Mouse (Mus musculus): Measurements from ENCODE around the gene Asb14.
"Not testable (repeated sequence)": the region's sequence is repeated elsewhere in the genome, so short reads cannot be mapped to it uniquely, and the experiment has no call there.

Gene Asb14

DNA sequence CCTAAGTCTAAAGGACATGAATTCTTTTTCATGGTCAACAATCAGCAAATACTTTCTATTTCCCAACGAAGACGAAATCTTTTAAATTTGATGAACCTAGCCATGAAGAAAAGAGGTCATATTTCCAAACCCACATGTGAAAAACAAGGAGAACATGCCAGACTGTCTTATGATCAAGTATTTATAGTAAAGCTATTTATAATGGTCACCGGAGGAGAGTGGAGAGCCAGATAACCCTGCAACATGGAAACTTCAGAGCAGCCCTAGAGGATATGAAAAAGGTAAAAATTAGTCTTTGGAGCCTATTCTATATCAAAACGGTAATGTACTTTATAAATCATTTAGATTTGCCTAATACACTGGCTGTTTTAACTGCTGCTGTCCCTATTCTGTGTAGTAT lies at the start of gene Asb14:
Gene Asb14 (plus strand): TSS at position 166 of the 400 bp plus-strand sequence.
- DNase-seq (ENCODE audit: low spot score): no peak

DNA sequence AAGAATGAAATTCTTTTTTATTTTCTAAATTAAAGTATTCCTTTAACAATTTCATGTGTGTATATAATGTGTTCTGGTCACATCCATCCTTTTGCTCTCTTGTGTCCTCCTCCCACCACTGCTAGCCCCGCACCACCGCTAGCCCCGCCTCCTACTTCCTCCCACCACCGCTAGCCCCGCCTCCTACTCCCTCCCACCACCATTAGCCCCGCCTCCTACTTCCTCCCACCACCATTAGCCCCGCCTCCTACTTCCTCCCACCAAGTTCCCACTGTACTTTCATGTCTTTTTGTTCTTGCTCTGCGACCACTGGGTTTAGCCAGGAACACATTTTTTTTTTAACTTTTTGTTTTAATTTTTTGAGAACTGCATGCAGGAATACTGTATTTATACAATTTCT lies 41.3 kb upstream of the Asb14 start:
- DNase-seq (ENCODE audit: low spot score): no peak

DNA sequence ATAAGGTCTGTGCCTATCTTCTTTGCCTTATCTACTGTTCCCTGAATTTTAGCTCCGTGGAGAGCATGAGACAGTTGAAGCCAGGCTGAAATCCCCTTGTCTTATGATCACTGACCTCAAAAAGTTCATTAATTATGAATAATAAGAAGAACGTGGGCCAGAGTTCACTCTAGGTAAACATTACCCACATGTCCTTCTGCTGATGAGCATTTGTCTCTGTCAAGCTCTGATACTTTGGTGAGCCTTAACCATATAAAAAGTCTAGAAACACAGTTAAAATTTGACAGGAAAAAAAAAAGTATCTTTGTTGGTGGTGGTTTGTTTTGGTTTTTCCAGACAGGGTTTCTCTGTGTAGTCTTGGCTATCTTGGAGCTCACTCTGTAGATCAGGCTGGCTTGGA lies 40.3 kb upstream of the Asb14 start:
- no peak for DNase-seq (ENCODE audit: low spot score)

DNA sequence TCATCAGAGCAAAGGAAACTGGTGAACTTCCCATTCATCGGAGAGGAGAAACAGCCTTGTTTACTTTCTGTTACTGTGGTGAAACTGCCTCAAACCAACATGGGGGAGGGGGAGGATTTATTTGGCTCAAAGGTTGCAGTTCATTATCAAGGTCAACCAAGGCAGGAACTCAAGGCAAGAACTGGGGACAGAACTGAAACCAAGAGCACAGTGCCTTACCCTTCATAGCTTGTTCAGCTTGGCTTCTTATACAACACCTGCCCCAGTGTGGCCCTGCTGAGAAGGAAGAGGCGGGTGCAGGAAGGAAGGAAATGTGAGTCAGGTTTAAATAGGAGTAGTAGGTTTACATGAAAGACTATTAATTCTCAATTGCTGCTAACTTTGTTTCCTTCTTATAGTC lies 36.0 kb upstream of the Asb14 start:
- no peak for DNase-seq (ENCODE audit: low spot score)

DNA sequence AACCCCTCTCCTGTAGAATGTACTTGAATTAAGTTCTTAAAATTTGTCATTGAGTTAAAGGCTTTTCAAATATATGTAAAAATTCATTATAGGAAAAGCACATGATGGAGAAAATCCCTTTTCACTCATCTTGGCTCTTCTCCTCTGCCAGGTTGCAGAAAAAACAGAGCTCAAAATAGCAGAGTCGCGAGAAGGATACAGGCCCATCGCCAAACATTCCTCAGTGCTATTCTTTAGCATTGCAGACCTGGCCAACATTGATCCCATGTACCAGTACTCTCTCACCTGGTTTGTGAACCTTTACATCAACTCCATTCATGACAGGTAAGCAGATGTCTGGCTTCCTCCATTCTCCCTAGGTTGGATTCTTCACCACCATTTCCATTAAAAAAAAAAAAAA lies 35.3 kb upstream of the Asb14 start:
- no peak for DNase-seq (ENCODE audit: low spot score)

DNA sequence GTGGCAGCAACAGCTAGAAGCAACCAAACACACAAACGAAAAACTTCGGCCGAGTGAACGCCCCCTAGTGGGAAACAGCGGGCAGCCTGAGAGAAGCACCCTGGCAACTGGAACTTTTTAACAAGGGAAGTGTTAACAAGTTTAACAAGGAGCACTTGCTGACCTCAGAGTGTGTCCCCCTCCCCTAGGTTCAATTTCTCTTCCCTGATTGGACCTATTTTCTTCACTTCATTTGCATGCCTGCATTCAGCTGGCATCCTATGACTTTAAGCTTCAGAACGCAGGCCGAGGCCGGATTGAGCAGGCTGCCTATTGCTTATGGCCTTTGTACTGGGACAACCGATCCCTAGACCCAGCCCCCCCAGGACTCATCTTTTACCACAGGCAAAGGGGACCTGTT lies 27.0 kb upstream of the Asb14 start:
- DNase-seq (ENCODE audit: low spot score): no peak

DNA sequence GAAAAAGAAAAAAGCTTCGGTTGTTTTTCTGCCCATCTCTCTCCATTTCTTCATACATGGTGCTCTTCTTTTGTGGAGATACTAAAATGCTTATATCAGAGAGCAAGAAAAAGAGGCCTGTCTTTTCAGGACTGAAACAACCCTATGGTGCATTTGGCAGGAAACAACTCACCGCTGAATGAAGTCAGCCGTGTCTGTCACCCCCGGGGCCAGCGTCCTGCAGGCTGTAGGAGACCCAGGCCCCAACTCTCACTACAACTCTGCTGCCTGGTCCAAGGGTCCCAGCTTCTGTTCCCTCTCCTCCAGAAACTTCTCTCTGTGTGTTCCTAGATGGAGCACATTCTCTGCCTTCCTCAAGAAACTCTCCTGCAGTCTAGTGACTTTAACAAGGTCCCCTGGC lies 26.1 kb upstream of the Asb14 start:
- no peak for DNase-seq (ENCODE audit: low spot score)

DNA sequence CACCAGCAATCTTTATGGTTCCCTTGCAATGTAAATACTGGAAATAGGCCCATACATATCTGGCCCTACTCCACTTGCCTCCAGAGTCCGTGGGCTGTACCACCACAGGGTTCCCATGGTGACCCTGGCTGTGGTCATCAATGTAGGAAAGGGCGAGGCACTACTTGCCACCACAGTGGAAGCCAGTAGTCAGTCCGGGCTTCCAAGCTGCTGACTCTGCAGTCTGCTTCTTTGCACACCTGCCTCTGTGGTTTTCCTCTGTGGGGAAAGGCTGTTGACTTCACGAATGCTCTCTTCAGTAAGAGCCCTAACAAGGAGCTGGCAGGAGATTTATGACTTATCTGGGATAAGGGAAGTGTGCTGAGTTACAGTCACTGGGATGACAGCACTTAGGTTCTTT lies 15.6 kb upstream of the Asb14 start:
- DNase-seq (ENCODE audit: low spot score): no peak

DNA sequence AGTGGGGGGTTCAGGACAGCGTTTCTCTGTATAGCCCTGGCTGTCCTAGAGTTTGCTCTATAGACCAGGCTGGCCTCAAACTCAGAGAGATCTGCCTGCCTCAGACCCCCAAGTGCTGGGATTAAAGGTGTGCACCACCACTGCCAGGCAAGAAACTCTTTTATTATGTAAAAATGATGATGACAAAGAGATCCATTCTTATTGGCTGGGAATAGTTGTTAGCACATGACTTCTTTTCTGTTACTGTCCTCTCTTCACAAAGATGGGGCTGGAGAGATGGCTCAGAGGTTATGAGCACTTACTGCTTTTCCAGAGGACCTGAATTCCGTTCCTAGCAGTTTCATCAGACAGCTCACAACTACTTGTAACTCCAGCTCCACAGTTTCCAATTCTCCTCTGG lies 14.4 kb upstream of the Asb14 start:
- DNase-seq (ENCODE audit: low spot score): no peak

DNA sequence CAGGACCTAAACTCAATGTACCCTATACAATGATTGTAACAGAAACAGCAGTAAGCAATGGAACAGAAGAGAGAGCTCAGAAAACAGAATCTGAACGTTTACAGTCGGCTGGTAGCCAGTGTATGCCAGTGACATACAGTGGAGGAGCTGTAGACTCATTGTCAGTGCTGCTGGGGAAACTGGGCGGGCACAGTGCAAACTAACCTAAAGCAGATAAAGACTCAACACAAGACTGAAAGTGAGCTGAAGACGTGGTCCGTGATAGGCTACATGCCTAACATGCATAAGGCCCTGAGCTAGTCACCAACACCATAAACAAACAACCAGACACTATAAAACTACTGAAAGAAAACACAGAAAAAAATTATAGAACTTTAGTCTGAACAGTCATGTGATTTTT lies 12.7 kb upstream of the Asb14 start:
- no peak for DNase-seq (ENCODE audit: low spot score)

DNA sequence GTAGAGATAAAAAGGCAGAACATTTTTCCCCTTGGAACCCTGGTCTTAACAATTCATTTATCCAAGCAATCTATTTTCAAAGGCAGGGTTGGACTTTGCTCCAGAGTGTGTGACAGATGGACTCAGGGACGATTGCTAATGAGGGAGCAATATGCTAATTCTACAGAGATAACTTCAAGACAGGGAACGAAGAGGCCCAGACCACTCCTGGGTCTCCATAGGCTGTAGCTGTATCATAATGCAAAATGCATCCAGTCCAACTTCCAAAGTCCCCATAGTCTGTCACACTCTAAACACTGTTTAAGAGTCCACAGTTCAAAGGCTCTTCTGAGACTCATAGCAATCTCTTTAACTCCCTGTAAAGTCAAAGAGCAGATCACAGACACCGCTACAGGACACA lies 7.1 kb upstream of the Asb14 start:
- no peak for DNase-seq (ENCODE audit: low spot score)

DNA sequence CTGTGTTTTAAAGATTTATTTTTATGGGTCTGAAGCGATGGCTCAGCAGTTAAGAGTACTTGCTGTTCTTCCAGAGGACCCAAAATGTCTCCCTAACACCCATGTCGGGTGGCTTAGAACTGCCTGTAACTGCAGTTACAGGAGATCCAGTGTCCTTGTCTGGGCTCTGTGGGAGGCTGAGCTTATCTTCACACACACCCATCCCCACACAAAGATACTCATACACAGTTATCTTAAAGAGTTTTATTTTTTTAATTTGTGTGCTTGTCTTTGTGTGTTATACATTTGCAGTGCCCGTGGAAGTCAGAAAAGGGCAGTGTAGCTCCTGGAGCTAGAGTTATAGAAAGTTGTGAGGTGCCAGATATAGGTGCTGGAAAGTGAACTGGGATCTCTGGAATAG lies 3.6 kb upstream of the Asb14 start:
- no peak for DNase-seq (ENCODE audit: low spot score)

DNA sequence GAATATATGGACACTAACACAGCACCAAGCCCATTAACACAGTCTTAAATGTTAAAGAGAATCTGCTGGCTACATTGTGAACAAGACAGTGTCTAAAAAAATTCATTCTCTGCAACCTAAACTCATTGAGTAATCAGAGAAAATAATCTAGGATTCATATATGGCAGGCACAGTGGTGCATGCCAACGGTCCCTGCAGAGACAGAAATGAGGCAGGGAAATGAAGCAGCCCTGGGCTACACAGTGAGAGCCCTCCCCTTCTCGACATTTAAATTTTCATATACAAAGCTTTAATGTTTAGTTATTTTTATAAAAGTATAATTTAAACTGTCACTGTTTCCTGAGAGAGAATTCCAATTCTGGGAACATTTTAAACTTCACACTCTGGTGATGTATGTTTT lies 5.1 kb downstream of the Asb14 start:
- no peak for DNase-seq (ENCODE audit: low spot score)

DNA sequence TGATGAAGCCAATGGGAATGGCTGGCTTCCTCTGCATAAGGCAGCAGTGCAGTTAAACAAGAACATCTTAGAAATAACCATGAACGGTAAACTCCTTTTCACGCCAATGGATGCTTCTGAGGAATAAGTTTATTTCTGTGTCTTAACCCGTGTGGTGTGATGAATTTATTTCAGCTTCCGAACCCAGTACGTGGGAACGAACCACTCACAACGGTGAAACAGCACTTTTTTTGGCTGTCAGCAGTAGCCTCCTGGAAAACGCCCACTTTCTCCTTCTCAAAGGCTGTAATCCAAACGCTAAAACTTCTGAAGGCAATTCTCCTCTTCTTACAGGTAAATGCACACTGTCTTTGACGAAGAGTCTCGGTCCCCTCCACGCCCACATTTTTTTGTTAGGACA lies 6.5 kb downstream of the Asb14 start:
- DNase-seq (ENCODE audit: low spot score): no peak

DNA sequence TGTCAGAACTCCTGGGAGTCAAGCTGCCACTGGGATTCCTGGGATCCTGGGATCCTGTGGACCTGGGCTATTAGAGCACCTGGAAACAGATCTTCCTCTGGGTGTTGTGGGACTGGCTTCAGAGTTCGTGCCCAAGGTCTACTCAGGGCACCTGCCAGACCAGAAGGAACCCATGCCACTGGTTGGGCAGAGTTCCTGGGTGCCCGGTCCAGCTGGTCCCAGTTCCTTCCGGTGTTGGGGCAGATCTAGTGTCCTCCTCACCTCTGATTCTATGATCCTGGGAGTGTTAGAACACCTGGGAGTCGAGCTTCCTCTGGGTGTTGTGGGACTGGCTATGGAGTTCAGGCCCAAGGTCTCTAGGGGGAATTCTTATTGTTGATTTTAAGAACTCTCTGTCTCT lies 13.0 kb downstream of the Asb14 start:
- DNase-seq (ENCODE audit: low spot score): no peak

DNA sequence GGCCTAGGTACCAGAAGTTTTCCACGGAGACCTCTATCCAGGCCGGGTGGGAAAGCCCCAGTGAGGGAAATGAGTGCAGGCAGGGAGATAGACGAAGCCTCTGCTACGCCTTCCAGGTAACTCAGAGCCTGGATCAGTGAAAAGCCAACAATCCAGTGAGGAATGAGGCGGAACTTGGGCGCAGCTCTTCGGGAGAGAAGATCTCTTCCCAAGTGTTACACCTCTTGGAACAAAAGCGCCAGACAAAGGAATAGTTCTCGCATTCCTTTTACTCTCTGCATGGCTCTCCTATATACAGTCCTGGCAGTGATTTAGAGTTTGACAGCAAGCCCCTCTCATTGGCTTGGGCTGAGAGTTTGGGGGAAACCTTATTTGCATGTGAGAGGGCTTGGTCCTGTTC lies 16.1 kb downstream of the Asb14 start:
- not testable (repeated sequence) for DNase-seq (ENCODE audit: low spot score)

DNA sequence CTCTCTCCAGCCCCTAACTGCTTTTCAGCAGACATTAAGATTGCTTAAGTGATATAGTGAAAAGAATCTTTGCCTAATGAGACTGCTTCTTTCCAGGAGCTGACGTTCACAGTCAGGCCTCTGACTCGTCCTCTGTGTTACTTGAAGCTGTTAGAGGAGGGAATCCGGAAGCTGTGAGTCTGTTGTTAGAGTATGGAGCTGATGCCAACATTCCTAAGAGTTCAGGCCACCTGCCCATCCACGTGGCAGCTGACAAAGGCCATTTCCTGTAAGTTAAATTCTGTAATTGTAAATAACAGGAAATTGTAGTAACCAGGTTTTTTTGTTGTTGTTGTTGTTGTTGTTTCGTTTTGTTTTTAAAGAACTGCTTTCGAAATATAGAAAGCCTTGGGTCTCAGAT lies 16.8 kb downstream of the Asb14 start:
- peak; percentile 8 for DNase-seq (ENCODE audit: low spot score)

DNA sequence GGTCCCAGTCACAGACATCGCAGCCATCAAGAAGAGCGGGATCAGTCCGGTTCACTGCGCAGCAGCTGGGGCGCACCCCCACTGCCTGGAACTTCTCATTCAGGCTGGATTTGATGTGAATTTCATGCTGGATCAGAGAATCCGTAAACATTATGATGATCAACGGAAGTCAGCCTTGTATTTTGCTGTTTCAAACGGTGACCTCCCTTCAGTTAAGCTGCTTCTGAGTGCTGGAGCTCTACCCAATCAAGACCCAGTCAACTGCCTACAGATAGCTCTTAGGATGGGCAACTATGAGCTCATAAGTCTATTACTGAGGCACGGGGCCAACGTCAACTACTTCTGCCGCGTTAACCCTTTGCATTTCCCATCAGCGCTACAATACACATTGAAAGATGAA lies 17.5 kb downstream of the Asb14 start:
- no peak for DNase-seq (ENCODE audit: low spot score)

DNA sequence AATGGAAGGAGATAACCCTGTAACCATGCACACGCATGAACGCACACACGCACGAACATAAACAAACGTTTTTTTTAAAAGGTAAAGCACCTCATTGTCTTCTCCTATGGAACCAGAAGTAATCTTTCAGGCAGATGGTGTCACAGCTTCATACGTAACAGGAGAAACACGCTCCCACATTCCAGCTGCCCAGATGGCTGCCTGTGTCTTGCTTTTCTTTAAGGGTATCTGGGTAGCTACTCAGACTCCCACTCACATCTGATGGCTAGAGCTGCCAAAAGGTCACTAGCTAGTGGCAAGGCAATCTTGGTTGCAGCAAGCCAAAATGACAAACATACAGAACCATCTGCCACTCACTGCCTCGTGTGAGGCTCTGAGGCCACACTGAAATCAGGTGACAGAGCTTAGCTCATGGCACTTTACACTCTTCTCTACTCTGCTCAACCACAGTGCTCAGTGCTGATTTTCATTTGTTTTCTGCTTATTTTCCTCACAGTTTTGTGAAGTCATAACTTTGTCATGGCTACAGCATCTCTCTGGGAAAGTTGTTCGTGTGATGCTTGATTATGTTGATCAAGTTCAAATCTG lies 19.4 kb downstream of the Asb14 start:
- no peak for DNase-seq (ENCODE audit: low spot score)

DNA sequence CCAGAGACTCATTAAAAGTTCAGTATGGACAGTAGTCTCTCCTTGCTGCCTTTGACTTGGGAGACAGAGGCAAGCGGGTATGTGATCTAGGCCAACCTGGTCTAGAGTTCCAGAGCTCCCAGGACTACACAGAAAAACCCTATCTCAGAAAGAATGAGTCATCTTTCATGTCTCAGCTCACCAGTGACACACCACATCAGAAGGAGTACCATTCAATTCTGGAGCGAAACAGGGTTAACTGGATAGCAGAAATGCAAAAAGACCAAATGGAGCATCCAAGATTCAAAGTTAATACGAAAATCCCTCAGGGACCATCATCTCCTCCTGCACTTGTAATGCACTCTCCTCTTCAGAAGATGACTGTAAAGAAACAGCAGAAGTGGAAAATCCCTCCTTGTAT lies 25.0 kb downstream of the Asb14 start:
- no peak for DNase-seq (ENCODE audit: low spot score)

DNA sequence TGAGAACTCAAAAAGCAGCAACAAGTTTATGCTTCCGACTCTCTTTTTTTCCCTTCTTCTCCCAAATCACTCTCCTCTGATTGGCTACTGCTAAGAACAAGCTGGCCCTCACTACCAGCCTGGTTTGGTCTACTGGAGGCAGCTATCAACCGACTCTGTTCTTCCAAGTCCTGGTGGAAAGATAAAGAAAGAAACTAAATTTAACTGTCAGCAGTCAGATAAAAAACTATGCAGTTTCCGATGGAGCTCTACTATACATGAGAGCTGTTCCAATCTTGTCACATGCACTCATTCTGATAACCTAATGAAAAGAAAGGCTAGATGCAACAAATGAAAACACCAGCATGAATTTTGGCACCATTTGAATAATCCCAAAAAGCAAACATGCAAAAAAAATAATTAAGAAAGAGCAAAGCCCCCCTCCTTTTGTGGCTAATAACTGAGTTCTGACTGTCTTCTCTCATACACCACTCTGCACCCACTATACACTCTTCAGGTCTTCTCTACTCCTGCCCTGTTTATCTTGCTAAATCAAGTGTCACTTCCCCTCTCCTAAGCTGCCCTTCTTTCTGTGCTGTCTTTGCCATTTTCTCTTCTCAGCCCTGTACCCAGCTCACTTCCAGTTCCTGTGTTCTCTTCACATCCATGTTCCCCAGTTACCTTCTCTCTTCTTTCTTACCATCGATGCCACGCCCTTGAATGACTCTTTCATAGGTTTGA lies 29.5 kb downstream of the Asb14 start:
- DNase-seq (ENCODE audit: low spot score): no peak

DNA sequence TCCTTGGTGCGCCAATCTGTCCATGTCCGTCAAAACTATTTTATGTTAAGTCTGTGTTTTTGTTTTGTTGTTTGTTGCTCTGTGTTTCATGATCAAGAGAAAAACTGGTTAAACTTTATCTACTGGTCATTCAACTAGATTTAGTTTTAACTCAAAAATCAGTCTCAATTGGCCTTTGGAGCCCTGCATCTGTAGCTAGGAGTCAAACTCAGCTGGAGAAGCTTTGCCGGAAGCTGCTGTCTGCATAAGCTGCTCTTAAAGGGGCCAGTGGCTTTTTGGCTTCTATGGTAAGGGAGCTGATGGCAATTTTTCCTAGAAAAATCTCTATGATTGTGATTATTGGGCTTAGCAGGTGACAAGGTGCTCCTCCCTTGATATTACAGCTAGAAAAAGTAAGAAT lies 40.5 kb downstream of the Asb14 start:
- no peak for DNase-seq (ENCODE audit: low spot score)

DNA sequence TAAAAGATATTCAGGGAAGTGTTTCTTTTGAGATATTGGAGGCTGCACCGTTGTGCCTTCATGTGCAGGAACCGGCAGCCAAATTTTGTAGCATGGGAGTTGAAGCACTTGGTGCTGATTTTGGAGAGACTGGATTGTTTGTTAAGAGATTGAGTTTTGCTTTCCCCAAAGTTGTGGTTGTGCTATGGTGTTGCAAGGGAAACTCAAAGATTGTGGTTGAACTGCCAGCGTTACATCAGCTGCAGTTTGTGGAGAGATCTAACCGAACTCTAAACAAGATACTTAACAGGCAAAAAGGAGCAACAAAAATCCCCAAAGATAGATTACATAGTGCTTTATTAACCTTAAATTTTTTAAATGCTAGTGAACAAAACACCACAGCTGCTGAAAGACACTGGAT lies 41.2 kb downstream of the Asb14 start:
- no peak for DNase-seq (ENCODE audit: low spot score)

DNA sequence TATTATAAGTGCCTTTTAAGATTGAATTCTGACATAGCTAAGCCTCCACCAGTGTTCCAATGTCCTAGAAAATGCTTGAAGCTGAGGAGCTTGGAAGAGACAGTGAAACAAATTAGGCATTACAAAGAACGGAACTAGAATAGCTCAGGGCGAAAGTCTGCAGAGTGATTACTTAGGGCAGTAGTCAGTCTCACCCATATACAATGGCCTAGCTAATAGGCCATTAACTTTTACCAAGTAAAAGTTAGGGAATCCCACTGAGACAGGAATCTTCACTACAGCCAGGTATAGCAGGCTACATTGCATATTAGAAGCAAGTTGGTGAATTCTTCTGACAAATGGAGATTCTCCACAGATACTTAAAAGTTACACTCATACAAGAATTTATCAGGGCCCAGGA lies 61.8 kb downstream of the Asb14 start:
- not testable (repeated sequence) for DNase-seq (ENCODE audit: low spot score)
